Mouse (Mus musculus) embryo, embryonic 9.5 days (tissue): ENCODE data around the gene Zfp335.
"Not testable (repeated sequence)": the region's sequence is repeated elsewhere in the genome, so short reads cannot be mapped to it uniquely, and the experiment has no call there.

Experiments
- DNase-seq: peaks from one replicate; pipeline ENCODE4 v3.0.0-alpha.2; 2017; ENCODE audit errors: extremely low spot score

Gene Zfp335

GRCm38 (mm10) chr2:164894644-164895043, 16.9 kb downstream of the Zfp335 start:
- no peak for DNase-seq

GRCm38 (mm10) chr2:164894048-164894447, 17.5 kb downstream of the Zfp335 start:
- DNase-seq, result no peak

GRCm38 (mm10) chr2:164892696-164893216, 18.8 kb downstream of the Zfp335 start:
- no peak for DNase-seq

GRCm38 (mm10) chr2:164891908-164892695, 19.5 kb downstream of the Zfp335 start:
- DNase-seq, result no peak

- DNase-seq, result no peak
Observed at GRCm38 (mm10) chr2:164891056-164891834, 20.3 kb downstream of the Zfp335 start.

- DNase-seq, result no peak
Observed at GRCm38 (mm10) chr2:164890411-164891049, 21.0 kb downstream of the Zfp335 start.

GRCm38 (mm10) chr2:164889960-164890359, 21.6 kb downstream of the Zfp335 start:
- DNase-seq, result no peak

- no peak for DNase-seq
Observed at GRCm38 (mm10) chr2:164888996-164889395, 22.6 kb downstream of the Zfp335 start.

GRCm38 (mm10) chr2:164886617-164887016, 24.9 kb downstream of the Zfp335 start:
- no peak for DNase-seq

GRCm38 (mm10) chr2:164885788-164886187, 25.8 kb downstream of the Zfp335 start:
- no peak for DNase-seq

- no peak for DNase-seq
Observed at GRCm38 (mm10) chr2:164882619-164883018, 28.9 kb downstream of the Zfp335 start.

GRCm38 (mm10) chr2:164879568-164880277, 31.8 kb downstream of the Zfp335 start:
- peak; percentile 99 for DNase-seq

GRCm38 (mm10) chr2:164879228-164879567, 32.4 kb downstream of the Zfp335 start, which contains the start of gene Pcif1:
Gene Pcif1 (plus strand): TSS chr2:164879304.
- peak; percentile 95 for DNase-seq

GRCm38 (mm10) chr2:164878509-164879227, 32.9 kb downstream of the Zfp335 start:
- DNase-seq, result peak; percentile 60

GRCm38 (mm10) chr2:164877376-164878215, 34.0 kb downstream of the Zfp335 start:
- not testable (repeated sequence) for DNase-seq

GRCm38 (mm10) chr2:164875648-164876047, 35.9 kb downstream of the Zfp335 start:
- DNase-seq, result not testable (repeated sequence)

GRCm38 (mm10) chr2:164874239-164874769, 37.3 kb downstream of the Zfp335 start:
- no peak for DNase-seq

- no peak for DNase-seq
Observed at GRCm38 (mm10) chr2:164873621-164874020, 37.9 kb downstream of the Zfp335 start.

- no peak for DNase-seq
Observed at GRCm38 (mm10) chr2:164871602-164872303, 39.8 kb downstream of the Zfp335 start.
